Mouse (Mus musculus): ENCODE results near the gene Hist2h2aa1.
"Not testable (repeated sequence)": the region's sequence is repeated elsewhere in the genome, so short reads cannot be mapped to it uniquely, and the experiment has no call there.

Gene Hist2h2aa1

DNA sequence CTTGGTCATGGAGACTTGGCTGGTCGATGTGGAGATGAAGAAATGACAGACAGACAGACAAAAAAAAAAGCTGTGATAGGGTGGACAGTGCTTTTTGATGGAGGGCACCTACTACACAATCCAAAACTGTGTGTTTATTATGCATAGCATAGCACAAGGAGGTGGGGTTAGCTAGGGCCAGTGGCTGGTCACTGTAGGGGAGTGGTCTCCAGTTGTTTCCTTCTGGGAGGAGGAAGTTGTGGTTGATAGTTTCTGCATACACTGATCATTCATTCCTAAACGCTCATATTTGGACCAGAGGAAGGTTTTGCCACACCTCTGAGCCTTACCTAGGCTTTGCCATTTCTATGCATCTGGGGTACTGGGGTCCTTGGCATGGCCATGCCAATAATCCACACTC is 14.9 kb upstream of the Hist2h2aa1 start:
- DNase-seq (ENCODE audit: low spot score) = no peak

DNA sequence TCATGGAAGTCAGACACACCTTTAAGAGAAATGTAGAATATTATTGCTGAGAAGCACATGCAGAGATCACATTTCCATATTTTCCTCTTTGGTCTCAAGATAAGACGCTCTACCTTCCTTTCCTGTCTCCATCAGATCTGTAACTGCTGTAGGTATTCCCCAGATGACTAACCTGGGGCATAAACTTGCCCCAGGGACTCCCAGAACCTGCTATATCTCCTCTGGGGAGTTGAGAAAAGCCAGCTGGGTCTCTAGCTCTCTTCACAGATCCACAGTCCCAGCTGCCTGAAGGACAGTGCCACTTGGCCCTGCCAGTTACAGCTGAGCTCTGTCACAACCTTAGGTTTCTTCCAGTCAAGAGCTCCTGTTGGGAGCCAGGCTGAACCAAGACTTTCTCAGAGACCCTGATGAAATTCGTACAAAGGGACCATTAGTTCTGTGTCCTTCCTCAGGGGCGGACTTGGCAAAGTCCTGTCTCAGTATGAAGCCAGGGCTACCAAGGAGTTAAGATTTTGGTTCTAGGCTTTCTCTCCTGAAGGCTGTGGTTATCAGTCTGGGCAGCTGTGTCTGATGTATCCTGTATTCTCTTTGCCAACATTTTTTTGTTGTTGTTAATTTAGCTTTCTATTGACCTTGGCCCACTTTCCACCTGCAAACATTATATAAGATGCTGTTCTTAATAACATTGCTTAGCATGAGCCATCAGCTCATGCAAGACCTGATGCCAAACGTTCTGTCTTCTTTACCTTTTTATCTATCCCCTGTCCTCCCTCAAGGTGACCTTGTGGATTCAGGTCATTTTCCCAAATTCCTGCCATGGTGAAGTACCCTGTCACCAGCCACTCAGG is 14.2 kb upstream of the Hist2h2aa1 start:
- no peak for DNase-seq (ENCODE audit: low spot score)

DNA sequence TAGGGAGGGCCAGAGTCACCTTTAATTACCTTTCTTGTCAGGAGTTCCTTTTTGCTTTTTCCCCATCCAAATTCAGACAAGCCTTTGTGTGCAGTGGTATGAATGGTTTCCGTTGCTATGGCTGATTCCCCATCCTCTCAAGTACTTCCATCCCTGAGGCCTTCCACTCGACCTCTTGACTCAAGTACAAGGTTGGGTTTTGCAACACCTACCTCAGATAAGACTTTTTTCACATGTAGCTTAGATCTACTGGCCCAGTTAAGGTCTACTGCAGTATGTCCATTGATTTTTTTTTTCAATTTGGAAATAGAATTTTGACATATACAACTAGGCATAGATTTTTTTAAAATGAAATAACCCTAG is 13.6 kb upstream of the Hist2h2aa1 start:
- DNase-seq (ENCODE audit: low spot score) = no peak

DNA sequence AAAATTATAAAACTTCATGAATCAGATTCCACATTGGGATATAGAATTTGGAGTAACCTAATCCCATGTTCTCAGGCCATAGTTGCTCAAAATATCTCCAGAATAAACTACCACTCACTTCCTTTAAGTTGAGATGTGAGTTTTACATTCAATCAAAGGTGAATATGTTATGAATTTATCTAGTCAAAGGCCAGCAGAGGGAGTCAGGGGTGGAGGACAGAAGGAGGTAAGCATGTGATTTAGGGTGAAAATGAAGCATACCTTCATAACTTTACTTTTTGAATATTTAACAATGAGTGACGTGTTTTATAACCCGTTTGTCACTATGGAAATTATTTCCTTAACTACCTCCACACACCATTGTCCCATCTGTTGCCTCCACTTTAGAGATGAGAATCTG is 10.4 kb upstream of the Hist2h2aa1 start:
- no peak for DNase-seq (ENCODE audit: low spot score)

DNA sequence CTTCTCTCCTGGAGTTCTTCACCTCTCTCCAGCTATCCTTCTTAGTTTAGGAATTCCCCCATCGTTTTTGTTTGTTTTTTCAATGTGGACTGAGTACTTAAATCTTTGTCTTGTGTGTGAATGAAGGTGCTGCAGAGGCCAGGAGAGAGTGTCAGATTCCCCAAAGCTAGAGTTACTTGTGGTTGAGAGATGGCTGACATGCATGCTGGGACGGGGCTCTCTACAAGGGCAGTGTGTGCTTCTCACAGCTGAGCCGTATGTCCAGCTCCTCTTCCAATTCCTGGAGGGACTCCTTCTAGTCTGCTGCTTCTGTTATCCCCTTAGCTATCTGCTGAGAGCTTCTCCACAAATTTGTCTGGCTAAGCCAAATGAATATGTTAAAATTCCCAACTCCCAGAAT is 9.5 kb upstream of the Hist2h2aa1 start:
- DNase-seq (ENCODE audit: low spot score) = no peak

DNA sequence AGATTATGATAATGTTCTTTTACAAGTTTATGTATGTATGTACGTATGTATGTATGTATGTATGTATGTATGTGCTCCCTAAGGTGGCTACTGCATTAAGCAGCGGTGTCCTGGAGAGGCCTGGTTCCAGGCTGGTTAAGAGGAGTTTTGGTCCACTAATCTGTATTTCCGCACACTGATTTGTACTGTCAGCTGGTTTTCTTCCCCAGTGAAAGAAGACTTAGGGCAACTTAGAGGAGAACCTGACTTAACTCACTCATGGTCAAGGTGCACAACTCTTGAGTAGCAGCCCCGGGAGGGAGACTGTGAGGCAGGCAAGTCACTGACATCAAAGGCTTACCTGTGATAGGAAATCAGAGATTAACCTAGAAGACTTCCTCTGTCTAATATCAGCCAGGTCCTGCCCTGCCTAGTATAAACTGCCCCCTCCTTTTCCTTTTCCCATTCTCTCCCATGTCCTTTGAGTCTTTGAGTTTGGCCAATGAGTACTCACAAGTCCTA is 8.4 kb upstream of the Hist2h2aa1 start:
- DNase-seq (ENCODE audit: low spot score) = no peak

DNA sequence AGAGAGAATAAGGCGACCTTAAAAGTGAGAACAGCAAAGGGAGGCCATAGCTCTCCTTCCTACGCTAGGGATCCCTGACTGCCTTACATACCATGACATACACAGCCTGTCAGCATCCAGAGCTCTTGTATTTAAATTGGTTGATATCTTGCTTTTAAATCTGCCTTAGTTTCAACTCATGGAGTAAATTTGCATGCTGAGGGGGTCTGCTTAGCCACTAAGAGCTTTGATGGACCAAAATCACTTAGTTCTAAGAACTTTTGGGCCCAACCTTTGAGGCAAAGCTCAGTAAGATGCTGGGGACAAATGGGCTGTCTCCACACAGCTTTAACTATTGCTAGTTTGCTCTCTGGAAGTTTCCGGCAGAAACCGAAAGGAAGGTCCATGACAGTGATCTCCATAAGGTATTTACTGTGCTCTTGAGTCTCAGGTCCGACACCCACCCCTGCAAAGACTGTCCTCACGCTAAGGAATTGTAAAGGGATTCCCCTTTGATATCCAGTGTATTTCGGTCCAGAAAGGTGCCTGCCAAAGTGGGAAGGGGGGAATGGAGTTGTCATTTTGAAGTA is 7.9 kb upstream of the Hist2h2aa1 start:
- peak; percentile 43 for DNase-seq (ENCODE audit: low spot score)

DNA sequence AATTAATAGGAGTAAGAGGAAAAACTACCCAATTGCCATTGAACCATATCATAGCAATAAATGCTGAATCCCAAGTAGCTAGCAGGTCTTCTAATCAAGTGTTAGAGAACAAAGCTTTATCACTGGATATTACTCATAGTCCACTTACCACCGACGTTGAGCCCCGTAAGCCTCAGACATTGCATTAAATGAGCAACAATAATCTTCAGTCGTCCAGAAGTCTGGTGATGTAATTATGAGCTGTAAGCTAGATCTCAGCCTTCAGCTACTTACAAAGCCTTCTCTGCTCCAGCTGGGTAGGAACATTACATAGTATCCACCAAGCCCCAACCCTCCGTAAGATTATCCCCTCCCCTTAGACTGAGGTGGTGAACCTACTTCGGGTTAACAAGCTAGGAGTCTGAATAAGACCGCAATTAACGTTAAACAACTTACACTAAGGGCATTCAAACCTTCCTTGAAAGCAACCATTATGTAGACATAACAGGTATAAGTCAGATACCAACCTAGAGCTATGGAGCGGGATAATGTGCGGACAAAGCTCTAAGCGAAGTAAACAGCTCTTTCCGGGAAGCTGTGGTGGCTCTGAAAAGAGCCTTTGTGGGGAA is 7.3 kb upstream of the Hist2h2aa1 start:
- peak; percentile 53 for DNase-seq (ENCODE audit: low spot score)

DNA sequence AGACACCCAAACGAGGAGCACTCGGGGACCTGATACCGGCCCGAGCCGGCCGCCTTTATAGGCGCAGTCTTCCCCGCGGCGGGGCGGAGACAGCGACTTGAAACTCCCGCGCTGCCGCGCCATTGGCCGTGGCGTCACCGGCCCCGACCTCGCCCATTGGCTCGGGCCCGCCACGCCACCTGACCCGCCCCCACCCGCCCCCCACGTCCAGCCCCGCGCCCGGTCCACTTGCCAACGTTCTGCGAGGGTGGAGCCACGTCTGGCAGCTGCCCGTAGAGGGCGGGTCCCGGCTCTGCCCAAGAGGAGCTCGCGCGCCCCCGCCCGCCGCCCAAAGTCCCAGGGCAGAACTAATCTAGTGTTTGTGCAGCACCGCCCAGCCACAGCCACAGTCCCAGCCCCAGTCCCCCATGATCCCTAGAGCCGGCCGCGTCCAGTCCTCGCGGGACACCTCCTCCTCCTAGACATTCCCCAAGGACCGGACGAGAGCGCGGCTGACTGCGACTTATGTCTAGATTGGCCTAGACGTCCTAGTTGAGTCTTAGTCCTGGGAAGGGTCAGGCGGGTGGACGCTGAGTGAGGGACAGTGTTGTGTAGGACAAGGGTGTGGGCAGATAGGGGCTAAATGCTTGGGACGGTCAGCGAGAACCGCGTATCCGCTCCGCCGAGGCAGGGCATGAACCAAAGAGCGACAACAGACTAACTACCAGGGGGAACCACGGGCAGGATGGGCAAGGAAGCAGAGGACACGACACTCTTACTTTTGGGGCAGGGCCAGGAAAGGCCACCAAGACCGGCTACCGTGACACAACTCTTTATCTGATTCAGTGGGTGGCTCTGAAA is 6.1 kb upstream of the Hist2h2aa1 start, which contains the start of gene Hist2h3c2:
Gene Hist2h3c2 (minus strand): TSS at position 174 of the 840 bp plus-strand sequence.
- DNase-seq (ENCODE audit: low spot score) = not testable (repeated sequence)

DNA sequence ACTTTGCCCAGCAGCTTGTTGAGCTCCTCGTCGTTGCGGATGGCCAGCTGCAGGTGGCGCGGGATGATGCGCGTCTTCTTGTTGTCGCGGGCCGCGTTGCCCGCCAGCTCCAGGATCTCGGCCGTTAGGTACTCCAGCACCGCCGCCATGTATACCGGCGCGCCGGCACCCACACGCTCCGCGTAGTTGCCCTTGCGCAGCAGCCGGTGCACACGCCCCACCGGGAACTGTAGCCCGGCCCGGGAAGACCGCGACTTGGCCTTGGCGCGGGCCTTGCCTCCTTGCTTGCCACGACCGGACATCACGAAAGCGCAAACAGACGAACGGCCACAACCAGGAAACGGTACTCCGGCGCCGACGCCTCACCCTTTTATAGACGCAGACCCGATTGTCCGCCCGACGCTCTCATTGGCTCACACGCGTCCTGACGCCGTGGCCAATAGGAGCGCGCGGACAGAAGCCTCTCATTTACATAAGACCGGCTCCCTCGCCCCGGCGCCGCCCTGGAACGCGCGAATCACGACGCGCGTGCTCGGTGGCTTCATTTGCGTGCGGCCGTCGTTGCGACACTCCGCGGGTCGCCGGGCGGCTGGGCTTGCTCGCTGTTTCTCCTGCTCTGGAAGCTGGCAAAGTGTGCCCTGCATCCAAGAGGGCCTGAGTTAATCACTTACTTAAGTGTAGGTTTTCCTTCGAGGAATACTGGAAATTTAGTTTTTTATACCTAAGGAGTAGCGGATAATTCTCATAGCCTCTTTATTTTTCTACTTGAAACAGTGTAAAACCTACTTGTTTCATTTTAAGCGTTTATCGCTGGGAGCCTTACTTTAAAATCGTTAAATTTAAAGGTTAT is 5.1 kb upstream of the Hist2h2aa1 start, which contains the start of gene Hist2h2aa2:
Gene Hist2h2aa2 (minus strand): TSS at position 328 of the 850 bp plus-strand sequence.
- peak; percentile 60 for DNase-seq (ENCODE audit: low spot score)

DNA sequence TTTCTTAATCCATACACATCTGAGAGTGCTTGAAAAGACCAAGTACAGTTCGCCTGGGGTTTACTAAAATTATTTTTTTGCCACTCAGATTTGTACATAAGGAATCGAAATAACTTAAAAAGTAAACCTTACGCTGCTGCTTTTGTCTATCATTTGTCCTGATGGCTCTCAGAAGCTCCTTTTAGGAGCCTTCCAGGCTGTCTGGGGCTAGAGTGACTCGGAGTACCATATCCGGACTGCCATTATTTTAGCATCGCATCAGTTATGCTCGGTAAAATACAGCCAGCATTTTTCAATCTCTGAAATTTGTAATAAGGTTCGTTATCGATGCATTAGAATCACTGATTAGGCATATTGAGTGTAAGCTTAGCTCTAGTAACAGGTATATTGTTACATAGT is 4.5 kb upstream of the Hist2h2aa1 start:
- DNase-seq (ENCODE audit: low spot score) = no peak

DNA sequence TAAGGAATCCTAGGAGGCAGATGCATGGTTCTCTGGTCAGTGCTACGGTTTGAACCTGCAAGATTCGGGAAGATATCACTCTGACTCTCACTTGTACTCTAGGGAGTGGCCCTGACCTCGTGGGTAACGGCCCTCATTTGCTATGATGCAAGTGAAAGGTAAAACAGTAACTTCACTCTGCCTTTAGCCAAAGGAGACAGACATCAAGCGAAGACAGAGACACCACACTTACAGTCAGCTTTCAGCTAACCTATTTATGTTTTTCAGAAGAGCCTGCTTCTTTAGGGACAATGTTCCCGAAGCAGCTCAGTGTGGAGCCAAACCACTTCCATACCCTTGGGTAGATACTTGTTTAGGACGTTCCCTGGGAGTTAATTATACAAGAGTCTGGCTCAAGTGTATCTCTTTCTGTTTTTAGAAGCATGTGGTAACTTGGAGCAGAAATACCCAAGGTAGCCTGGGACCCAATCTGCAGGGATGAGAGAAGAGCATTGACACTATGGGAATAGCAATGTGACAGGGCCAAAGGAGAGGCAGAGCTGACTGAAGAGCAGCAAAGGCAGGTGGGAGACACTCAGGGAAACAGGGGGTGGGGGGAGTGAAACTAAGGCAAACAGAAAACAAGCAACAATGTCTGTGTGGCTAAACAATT is 1.2 kb upstream of the Hist2h2aa1 start:
- DNase-seq (ENCODE audit: low spot score) = peak; percentile 61

DNA sequence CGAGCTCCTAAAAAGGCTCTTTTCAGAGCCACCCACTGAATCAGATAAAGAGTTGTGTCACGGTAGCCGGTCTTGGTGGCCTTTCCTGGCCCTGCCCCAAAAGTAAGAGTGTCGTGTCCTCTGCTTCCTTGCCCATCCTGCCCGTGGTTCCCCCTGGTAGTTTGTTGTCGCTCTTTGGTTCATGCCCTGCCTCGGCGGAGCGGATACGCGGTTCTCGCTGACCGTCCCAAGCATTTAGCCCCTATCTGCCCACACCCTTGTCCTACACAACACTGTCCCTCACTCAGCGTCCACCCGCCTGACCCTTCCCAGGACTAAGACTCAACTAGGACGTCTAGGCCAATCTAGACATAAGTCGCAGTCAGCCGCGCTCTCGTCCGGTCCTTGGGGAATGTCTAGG is 721 bp downstream of the Hist2h2aa1 start:
- DNase-seq (ENCODE audit: low spot score) = not testable (repeated sequence)

DNA sequence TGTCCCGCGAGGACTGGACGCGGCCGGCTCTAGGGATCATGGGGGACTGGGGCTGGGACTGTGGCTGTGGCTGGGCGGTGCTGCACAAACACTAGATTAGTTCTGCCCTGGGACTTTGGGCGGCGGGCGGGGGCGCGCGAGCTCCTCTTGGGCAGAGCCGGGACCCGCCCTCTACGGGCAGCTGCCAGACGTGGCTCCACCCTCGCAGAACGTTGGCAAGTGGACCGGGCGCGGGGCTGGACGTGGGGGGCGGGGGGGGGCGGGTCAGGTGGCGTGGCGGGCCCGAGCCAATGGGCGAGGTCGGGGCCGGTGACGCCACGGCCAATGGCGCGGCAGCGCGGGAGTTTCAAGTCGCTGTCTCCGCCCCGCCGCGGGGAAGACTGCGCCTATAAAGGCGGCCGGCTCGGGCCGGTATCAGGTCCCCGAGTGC is 1.1 kb downstream of the Hist2h2aa1 start, which contains the start of gene Hist2h3c1:
Gene Hist2h3c1 (plus strand): TSS at position 259 of the 430 bp plus-strand sequence.
- DNase-seq (ENCODE audit: low spot score) = not testable (repeated sequence)

DNA sequence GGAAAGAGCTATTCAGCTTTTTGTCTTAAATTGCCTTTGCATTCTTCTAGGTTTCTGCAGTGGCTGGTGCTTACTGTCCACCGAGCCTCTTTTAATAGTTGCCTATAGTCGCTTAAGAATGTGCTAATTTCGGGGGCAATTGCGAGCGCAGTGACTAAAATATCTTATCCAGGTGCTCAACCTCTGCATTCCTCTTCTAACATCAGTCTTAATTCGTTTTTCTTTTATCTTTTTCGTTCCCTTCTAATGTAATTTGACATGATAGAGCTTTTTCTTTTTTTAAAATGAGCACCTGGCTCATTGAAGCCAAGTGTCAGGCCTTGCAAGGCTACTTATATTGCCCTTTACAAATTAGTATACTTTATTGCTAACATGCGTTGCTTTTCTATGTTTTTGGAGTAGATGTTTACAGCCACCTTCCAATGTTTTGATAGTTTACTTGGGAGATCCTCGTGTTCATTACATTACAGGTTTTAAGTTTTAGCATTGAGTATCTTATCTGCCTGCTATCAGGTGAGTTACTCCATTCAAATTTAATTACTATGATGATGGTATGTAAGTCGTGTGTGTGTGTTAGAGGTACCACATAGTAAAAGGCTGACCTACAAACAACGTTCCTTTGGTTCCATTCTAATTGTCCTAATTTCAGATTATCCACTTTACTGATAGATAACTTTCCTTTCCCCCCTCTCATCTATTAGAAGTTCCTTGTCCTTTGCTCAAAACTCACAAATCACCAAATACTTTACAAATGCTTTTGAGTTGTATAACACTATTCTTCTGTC is 2.3 kb downstream of the Hist2h2aa1 start:
- peak; percentile 26 for DNase-seq (ENCODE audit: low spot score)

DNA sequence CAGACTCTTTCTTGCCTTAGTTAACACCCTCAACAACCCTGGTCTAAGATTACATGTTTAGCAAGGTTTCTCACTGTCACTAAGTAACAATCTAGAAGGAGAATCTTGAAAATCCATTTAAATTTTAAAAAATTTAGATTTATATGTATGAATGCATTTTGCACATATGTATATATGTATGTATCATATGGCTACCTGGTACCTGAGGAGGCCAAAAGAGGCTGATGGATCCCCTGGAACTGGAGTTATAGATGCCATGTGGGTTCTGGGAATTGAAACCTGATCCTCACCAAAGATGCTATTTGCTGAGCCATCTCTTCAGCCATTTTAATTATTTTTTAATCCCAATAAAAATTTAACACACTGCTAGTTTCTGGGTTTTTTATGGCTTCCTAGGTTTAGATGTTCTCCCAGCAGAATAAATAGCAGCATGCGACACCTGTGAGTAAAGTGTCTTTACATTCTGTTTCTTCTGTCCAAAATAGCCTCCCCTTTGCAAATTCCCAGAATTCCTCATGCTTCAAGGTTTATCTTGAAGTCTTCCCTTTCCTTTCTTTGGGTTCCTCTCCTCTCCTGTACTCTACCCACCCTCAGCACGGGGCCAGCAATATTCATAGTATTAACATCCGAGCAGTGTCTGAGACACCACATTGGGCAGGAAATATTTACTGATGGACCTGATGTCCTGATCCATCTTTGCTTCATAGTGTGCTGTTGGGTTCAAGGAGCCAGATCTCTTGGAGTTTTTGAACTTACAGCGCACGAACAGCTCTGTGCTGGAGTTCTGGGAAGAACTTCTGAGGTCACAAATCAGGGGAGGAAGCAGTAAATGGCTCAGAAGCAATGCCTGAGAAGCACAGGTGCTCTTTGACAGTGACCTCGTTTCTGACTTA is 3.1 kb downstream of the Hist2h2aa1 start:
- DNase-seq (ENCODE audit: low spot score) = no peak

DNA sequence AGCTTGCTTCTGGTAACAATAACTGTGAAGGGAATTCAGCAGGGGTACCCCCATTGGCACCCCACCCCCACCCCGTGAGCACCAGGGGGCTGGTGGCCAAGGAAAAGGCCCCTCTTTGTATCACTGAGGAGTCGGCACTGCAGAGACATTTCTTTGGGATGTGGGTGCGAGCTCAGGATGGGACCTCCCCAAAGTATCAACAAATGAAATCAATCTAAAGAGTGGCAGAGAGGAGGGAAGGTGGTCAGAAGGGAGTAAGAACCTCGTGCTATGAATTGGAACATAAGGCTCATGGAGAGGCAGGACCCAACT is 3.7 kb downstream of the Hist2h2aa1 start:
- DNase-seq (ENCODE audit: low spot score) = no peak

DNA sequence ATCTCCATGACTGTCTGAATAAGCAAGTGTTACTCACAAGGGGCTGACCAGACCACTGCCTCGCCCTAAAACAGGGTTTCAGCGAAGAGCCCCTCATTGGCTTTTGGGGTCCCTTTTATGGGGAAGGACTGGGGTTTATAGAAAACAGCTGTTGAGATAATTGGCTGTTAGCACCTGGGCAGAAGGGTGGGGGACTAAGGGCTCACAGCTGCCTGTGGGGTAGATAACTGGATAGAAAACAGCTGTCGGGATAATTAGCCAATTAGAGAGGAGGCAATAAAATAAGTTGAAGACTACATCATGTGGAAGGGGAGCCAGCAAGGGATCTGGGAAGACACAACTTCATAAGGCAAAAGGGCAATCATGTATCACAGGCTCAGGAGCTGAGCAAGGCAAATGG is 5.6 kb downstream of the Hist2h2aa1 start:
- DNase-seq (ENCODE audit: low spot score) = peak; percentile 55

DNA sequence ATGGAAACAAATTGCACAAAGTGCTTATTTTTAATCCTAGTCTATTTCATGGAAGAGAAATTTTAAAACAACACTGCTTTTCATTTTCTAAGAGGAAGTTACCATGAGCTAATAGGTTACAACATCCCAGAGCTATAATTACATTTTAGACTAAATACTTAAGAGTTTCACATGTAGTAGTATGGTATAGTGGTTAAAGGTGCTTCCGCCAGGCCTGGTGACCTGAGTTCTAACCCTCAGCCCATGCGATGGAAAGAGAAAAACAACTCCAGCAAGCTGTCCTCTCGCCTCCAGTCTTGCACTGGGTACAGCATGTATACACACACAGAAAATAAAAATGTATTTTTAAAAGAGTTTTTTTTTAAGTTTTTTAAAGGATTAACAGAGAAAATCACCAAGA is 6.5 kb downstream of the Hist2h2aa1 start:
- no peak for DNase-seq (ENCODE audit: low spot score)
